Mouse (Mus musculus): ENCODE results near the gene Foxp3. TPM values are rescaled to one million over a fixed set of nuclear protein-coding genes. Genes with fewer than 3 reads are reported as not detected.

The Foxp3 gene
- 0.11 and 0.18 TPM in 2 replicates for polyA plus RNA-seq (2012; rRNA removed)

DNA sequence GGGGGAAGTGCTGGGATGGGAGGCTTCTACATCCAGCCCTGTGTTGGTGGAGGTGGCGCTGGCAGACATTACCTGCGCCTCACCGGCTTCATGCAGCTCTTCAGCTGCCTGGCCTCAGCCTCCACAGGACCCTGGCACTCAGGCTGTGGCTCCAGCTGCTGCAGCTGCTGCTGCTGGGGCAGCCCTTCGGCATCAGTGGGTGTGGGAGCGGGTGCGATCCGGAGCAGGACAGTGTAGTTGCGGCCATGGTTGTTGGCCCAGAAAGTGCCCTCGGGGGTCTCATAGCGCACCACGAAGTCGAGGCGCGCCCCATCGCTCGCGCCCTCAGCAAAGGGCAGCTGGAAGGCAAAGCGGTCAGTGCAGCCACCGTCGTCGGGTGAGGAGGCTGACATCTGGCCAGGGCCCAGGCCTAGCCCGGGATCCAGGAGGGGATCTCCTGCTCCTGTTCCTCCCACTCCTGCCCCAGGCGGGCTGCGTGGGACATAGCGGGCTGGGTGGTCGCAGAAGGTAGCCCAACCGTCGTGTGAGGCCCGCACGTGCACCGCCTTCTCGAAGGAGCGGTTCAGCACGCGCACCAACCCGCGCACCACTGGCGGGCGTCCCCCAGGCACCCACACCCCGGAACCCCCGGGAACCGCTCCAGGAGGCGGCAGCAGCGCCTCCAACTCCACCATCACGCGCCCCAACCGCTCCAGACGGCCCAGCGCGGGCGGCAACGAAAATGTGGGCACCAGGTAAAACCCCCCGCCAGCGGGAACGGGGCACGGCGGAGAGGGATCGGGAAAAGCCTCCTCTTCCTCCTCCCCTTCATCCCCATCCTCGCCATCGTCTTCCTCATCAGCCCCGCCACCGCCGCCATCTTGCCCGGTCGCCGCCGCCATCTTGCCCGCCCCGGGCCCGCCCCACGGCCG, at the start of gene Foxp3:
Gene Foxp3, plus strand, starts transcription at position 469 of the 911 bp plus-strand sequence.
- DNase-seq (ENCODE audit: low read depth), result no peak

DNA sequence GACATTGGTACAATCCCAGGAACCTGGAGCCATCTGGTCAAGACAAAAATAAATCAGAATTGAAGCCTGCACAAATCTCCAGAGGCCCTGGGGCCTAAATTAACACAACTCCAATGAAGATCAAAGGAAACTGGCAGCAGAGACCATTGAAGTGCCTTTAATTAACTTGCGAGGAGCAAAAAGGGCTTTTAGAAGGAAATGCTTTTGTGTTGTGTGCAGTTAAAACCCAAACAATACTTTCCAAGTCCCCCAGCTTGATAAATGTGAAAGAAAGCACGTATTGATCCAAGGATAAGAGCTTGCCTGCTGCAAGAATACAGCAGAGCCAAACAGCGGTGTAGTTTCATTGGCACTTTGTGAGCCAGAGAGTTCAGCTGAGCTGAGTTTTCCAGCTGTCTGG, 48.5 kb upstream of the Foxp3 start:
- DNase-seq (ENCODE audit: low read depth), result no peak

- no peak for DNase-seq (ENCODE audit: low read depth)
Observed at GRCm38 (mm10) chrX:7553474-7553873, 20.0 kb upstream of the Foxp3 start.

GRCm38 (mm10) chrX:7563076-7563475, 10.4 kb upstream of the Foxp3 start:
- no peak for DNase-seq (ENCODE audit: low read depth)

- DNase-seq (ENCODE audit: low read depth), result no peak
Observed at GRCm38 (mm10) chrX:7566352-7566751, 7.1 kb upstream of the Foxp3 start.

DNA sequence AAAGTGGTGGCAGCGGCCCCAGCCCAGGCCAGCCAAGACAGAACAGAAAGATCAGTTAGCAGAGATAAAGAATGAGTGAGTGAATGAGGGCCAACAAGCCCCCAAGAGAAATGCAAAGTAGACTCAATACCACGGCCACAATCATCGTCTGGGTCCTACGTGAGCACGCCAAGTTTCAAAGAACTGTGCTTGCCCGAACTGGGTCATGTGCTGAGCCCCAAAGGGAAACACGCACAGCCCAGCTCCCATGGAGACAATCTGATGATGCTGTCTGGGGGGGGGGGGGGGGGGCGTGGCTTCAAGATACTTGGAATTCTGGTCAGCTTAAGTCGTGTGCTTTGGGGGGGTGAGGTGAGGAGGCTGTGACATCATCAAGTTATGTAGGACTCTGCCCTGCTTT, 6.0 kb upstream of the Foxp3 start:
- DNase-seq (ENCODE audit: low read depth), result no peak

- DNase-seq (ENCODE audit: low read depth), result no peak
Observed at GRCm38 (mm10) chrX:7570481-7571175, 2.8 kb upstream of the Foxp3 start.

DNA sequence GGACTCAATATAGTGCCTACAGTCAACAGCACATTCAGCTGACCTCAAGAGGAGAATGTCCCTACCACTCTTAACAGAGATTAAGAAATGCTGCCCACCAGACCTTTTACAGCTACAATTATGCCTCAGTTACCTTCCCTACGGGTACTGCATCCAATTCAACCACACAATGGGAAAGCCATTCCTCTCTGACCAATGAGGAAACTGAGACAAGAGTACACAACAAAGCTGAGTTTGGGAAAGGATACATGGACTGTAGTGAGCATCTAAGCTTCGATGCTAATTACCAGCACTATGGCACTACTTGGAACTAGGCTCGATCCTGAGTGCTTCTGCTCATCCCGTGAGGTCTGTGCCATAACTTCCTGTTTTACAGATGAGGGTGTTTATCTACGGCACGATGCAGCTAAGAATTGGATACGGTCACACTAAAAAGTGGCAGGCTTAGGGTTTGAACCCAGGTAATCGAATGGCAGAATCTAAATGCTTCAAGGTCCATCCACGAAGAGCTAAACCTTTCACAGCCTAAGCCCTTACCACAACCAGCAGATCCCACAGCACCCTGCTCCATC, 1.8 kb upstream of the Foxp3 start:
- no peak for DNase-seq (ENCODE audit: low read depth)

DNA sequence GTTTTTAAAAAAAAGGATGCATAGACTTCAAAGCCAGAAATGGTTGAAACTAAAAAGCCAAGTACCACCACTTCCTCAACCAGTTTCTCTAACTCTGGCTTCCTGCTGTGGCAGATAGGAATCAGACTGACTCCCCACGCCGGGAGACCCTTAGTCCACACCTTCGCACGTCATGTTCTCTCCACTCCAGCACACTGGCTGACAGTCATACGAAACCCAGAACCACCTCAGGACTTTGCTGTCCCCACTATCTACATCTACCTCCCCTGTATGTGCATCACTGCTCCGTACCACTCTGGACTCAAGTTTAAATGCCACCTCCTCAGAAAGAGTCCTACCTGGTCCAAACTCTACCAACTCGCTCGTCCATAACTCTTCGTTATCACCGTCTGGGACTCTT, 978 bp upstream of the Foxp3 start:
- DNase-seq (ENCODE audit: low read depth), result no peak

DNA sequence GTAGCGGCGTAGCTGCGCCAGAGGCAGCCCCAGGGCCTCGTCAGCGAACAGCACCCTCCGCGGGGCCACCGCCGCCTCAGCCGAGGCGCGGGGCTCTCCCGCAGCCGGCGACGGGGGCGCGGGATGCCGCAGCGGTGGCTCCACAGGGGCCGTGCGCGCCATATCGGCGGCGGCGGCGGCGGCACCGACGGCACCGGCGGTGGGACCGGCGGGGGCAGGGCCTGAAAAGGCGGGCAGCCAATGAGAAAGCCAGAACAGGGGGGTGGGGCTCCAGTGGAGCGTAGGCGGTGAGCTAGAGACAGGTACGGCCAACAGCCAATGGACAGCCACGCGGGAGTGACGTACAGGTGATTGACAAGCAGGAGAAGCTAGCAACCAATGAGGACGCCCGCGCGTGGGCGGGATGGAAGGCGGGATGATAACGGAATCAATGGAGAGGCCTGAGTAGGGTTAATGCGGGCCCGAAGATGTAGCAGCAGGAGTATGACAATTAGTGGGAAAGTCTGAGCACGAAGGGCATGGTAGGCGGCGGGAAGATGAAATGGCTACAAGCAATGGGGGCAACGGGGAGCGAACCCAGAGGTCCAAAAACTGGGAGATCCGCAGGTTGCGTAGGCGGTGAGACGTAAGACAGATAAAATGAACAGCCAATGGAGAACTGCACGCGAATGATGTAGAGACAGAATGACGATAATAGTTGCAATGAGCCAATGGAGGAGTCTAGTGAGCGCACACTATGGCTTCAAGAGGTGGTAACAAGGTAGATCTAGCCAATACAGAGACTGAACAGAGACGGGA, 842 bp downstream of the Foxp3 start, which contains the start of gene Ppp1r3f:
Gene Ppp1r3f, minus strand, starts transcription at position 197 of the 798 bp plus-strand sequence.
- DNase-seq (ENCODE audit: low read depth), result peak; percentile 31

GRCm38 (mm10) chrX:7574885-7575231, 1.4 kb downstream of the Foxp3 start:
- DNase-seq (ENCODE audit: low read depth), result no peak

GRCm38 (mm10) chrX:7581151-7581550, 7.7 kb downstream of the Foxp3 start:
- no peak for DNase-seq (ENCODE audit: low read depth)

DNA sequence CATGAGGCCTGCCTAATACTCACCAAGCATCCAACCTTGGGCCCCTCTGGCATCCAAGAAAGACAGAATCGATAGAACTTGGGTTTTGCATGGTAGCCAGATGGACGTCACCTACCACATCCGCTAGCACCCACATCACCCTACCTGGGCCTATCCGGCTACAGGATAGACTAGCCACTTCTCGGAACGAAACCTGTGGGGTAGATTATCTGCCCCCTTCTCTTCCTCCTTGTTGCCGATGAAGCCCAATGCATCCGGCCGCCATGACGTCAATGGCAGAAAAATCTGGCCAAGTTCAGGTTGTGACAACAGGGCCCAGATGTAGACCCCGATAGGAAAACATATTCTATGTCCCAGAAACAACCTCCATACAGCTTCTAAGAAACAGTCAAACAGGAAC, 10.4 kb downstream of the Foxp3 start:
- no peak for DNase-seq (ENCODE audit: low read depth)

- DNase-seq (ENCODE audit: low read depth), result no peak
Observed at GRCm38 (mm10) chrX:7586356-7586755, 12.9 kb downstream of the Foxp3 start.

GRCm38 (mm10) chrX:7595371-7595770, 21.9 kb downstream of the Foxp3 start:
- DNase-seq (ENCODE audit: low read depth), result no peak

- no peak for DNase-seq (ENCODE audit: low read depth)
Observed at GRCm38 (mm10) chrX:7604004-7604403, 30.6 kb downstream of the Foxp3 start.

GRCm38 (mm10) chrX:7604879-7605574, 31.6 kb downstream of the Foxp3 start, which contains the start of gene Ccdc22:
Gene Ccdc22 (minus strand): TSS chrX:7605517.
- DNase-seq (ENCODE audit: low read depth), result peak; percentile 6

GRCm38 (mm10) chrX:7605575-7605941, 32.1 kb downstream of the Foxp3 start:
- DNase-seq (ENCODE audit: low read depth), result no peak

DNA sequence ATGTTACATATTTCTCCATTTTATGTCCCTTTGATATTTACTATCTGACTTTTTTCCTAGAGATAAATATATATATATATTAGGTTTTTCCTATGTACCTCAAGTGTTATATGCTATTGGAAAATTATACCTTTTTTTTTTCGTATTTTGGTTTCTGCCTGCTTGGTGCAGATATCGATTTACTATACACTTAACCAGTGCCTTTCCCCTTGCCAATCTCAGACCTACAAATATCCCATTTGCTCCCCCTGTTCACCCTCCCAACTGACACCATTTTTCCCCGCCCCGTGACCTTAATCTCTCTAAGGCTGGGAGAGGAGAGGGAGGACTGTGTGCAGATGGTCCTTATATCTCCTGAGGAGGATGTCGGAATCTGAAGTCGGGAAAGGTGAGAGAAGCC, 33.3 kb downstream of the Foxp3 start, which contains the start of gene Cacna1f:
Gene Cacna1f, plus strand, starts transcription at position 301 of the 400 bp plus-strand sequence.
- no peak for DNase-seq (ENCODE audit: low read depth)

DNA sequence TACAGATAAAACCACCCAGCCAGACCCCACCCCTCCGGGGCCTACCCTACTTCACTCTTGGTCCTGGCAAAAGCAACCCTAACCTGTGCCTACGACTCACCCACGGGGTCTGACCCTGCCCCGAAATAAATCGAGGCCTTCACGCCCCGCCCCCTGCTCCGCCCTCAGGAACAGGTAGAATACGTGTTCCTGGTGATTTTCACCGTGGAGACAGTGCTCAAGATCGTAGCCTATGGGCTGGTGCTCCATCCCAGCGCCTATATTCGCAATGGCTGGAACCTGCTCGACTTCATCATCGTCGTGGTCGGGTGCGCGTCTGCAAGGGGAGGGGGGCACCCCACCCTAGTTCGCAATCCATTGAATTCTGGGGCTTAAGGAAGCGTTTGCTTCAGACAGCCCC, 36.6 kb downstream of the Foxp3 start:
- no peak for DNase-seq (ENCODE audit: low read depth)

Measured in gonadal fat pad, adult 2 months (tissue).